Mouse (Mus musculus) lung, postnatal 14 days (tissue): ENCODE measurements around the gene Hist1h2ab.
A peak's percentile ranks its signal among the peaks of the same experiment; 100 is the strongest.

Experiments used
- DNase-seq: peaks from one replicate; pipeline ENCODE4 v3.0.0; 2021

The Hist1h2ab gene

DNA sequence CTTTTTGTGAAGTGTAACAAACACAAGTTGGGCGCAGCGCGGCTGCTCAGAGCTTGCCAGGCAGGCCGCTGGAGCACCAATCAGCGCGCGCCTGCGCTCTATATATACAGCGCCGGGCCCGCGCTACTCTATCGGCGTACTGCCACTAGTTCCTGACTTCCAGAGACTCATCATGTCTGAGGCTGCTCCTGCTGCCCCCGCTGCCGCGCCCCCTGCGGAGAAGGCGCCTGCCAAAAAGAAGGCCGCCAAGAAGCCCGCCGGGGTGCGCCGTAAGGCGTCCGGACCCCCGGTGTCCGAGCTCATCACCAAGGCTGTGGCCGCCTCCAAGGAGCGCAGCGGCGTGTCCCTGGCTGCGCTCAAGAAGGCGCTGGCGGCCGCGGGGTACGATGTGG lies 12.3 kb upstream of the Hist1h2ab start, which contains the start of gene Hist1h1c:
TSS of gene Hist1h1c (plus strand) at position 132 of the 392 bp plus-strand sequence.
- peak; percentile 91 for DNase-seq

DNA sequence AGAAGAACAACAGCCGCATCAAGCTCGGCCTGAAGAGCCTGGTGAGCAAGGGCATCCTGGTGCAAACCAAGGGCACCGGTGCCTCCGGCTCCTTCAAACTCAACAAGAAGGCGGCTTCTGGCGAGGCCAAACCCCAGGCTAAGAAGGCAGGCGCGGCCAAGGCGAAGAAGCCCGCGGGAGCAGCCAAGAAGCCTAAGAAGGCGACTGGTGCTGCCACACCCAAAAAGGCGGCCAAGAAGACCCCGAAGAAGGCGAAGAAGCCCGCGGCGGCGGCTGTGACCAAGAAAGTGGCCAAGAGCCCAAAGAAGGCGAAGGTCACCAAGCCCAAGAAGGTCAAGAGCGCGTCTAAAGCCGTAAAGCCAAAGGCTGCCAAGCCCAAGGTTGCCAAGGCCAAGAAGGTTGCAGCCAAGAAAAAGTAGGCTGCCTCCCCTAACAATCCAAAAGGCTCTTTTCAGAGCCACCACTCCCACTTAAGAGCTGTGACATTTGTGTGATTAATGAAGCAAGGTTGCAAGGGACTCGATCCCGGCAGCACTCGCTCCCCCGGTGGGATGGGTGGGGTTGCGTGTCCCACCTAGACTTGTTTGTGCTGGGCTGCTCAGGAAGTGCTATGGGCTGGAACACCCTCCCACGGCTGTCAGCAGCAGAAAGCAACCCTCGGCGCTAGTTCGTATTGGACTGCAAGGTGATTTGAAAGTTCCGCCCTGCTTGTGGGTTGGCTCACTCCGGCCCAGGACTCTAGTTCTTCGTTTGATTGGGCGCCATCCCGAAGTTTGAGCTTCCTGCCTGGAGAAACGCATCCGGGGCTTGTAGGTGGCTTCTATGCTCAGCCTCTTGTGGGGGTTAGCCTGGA lies 11.6 kb upstream of the Hist1h2ab start:
- DNase-seq: peak; percentile 92

DNA sequence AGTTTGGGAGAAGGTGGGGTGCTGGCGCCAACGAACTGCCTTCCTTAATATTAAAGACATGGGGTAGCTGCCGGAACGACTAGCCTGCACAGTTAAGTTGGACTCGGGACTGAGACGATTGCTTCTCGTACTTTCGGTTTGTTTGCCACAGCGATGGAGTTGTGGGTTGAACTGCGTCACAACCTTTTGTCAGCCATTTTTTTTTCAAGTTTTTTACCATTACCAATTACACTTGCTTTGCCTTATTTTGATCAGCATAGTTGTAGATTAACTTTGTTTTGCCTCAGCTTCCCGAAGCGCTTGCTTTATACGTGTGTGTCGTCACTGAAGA lies 11.0 kb upstream of the Hist1h2ab start:
- no peak for DNase-seq

DNA sequence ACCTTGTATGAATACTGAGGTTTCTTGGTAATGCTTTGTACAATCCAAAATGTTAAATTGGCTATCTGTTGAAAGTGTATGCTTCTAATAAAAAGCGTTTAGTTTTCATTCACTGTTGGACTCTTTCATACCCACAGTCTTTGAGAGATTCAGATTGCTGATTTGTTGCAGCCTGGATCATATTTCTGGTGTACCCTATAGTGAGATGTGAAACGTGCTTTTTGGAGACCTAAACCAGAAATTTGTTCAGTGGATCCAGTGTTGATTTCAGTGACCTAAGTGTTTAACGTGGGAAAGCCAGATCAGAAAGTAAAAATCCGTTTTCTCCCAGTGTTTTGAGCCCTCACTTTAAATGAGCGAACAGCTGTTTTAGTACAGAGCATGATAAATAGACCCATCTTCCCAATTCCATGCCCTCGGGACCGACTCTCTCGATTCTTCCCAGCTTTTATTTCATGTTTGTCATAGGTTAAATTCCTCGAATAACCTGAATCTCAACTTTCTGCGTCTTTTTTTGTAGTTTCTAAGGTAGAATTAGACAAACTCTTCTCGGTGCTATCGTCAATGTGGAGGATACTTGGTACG lies 10.6 kb upstream of the Hist1h2ab start:
- no peak for DNase-seq

DNA sequence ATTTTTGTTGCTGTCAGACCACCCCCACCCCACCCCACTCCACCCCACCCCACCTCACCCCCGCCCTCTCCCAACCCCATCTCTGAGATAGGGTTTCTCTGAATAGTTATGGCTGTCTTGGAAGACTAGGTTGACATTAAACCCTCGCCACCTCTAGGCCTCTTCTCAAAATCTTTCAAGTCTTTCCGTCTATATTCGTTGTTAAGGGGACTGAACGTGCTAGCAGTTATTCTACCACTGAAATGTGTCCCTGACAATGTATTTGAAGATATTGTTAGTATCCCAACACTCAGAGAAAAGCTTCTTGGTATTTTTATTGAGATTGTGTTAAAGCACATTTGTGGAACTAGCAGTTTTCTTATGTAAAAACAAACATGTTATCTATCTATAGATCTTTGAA lies 10.0 kb upstream of the Hist1h2ab start:
- no peak for DNase-seq

DNA sequence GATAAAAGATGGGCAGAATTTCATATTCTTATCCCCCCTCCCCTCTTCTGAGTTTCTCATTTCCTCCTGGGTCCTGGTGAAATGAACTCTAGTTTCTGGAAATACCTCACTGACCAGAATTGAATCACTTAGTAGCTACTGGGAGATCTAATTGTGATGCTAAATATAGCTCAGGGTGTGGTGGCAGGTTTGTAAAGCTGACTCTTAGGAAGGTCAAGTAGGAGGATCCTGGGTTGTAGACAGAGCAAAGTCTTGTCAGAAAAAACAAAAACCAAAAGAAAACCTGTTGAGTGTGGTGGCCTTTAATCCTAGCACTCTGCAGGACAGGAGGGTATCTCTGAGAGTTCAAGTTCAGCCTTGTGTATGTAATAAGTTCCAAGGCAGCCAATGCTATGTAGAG lies 8.9 kb upstream of the Hist1h2ab start:
- DNase-seq: no peak

DNA sequence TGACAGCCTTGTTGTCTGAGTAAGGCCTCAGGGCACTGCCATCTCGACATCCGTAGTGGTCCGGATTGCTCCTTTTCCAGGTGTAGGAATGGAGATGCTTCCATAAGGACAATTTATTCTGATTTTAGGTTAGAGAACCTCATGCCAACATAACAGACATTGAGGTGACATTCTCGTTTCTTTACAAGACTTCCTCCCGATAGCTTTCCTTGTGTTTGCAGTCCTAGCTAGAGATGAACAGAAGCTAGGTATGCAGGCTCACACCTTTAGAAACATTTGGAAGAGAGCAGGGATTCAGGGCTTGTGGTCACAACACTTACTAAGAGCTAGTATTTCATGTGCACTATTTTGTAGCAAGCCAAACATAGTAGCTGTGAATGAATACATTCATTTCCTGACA lies 7.7 kb upstream of the Hist1h2ab start:
- DNase-seq: no peak

DNA sequence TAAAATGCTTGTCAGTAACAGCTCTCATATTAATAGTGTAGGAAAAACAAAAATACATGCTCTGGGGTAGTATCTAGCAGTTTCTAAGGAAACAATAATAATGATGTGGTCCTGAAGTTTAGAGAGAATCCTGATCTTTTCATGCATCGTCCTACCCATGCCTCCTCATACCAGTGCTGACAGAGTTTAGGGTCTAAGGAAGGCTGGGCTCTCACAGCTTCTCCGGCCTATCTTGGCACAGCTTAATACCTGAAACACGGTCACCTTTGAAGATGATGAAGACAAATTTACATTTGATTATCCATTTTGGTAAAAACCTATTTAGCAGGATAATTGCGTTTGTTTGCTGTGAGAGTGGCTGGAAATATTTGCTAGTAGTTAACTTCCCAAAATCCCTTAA lies 7.0 kb upstream of the Hist1h2ab start:
- DNase-seq: no peak

DNA sequence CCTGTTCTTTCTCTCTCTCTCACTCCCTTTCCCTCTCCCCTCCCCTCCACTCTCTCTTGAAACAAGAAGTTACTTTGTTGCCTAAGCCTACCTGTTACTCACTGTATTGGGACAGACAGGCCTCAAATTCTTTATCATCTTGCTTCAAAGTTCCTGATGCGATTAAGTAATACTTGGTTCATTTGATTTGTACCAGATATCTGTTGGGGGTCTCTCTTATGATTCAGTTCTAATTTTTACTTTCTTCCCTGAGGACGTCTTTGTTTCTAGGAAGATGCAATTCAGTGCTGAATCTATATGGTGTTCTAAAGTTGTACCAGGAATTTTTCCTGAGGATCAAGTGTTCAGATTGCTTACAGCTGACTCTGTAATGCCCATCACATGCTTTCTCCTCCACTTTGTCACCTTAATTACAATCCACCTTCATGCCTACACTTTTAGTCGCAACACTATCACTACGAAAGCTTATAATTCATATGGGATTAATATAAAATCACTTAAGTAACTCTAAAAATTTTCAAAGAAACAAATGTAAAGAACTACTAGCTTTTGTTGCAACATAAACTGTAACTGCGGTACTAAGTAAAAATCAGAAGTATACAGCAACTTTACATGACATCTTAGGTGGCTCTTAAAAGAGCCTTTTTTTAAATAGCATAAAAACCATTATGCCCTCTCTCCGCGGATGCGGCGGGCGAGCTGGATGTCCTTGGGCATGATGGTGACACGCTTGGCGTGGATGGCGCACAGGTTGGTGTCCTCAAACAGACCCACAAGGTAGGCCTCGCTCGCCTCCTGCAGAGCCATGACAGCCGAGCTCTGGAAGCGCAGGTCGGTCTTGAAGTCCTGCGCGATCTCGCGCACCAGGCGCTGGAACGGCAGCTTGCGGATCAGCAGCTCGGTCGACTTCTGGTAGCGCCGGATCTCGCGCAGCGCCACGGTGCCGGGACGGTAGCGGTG lies 6.2 kb upstream of the Hist1h2ab start:
- DNase-seq: no peak

DNA sequence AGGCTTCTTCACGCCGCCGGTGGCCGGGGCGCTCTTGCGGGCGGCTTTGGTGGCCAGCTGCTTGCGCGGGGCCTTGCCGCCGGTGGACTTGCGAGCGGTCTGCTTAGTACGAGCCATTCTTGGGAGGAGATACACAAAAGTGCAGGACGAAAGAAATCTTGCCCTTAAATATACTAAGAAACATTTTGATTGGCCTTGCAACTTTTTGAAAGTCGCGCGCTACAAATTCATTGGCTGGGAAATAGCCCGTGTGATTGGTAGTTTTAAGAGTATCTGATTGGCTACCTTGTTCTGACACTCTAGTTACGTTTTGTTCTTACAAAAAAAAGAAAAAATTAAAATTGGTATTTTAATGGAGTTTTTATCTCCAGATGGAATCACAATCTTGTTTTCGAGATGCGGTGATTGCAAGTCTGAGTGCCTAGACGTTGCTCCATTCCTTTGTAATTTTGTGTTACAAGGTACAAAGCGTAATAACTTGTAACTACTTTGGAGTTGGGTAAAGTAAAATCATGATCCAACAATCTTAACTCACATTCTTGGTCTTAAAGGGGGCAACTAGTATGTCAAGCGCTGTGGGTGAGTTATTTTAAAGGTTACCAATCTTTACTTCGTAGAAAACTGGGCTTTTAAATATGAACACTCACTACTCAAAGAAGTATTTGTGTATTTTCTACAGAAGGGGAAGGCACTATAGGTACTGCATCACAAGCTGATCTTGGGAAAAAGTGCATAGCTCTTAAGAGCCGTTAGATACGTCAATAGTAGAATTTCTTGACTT lies 5.4 kb upstream of the Hist1h2ab start, which contains the start of gene Hist1h3c:
TSS of gene Hist1h3c (minus strand) at position 222 of the 781 bp plus-strand sequence.
- peak; percentile 88 for DNase-seq

DNA sequence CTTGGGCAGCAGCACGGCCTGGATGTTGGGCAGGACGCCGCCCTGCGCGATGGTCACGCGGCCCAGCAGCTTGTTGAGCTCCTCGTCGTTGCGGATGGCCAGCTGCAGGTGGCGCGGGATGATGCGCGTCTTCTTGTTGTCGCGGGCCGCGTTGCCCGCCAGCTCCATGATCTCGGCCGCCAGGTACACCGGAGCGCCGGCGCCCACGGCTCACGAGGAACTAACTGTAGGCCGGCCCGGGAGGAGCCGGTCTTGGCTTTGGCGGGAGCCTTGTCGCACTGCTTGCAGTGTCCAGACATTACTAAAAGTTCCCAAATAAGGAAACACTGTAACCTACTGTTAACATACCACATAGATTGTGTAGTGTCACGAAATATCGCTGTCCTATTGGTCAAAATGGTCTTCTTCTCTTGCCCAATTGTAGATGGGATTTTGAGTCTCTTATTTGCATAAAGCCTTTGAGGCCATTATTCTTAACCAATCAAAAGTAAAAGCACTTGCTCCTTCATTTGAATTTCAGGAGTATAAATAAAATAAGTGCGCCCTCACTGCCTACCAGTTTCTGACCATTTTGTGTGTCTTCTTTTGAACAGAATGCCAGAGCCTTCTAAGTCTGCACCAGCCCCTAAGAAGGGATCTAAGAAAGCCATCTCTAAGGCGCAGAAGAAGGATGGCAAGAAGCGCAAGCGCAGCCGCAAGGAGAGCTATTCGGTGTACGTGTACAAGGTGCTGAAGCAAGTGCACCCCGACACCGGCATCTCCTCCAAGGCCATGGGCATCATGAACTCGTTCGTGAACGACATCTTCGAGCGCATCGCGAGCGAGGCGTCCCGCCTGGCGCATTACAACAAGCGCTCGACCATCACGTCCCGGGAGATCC lies 4.5 kb upstream of the Hist1h2ab start, which contains the start of gene Hist1h2bb:
TSS of gene Hist1h2bb (plus strand) at position 534 of the 880 bp plus-strand sequence.
- peak; percentile 56 for DNase-seq

DNA sequence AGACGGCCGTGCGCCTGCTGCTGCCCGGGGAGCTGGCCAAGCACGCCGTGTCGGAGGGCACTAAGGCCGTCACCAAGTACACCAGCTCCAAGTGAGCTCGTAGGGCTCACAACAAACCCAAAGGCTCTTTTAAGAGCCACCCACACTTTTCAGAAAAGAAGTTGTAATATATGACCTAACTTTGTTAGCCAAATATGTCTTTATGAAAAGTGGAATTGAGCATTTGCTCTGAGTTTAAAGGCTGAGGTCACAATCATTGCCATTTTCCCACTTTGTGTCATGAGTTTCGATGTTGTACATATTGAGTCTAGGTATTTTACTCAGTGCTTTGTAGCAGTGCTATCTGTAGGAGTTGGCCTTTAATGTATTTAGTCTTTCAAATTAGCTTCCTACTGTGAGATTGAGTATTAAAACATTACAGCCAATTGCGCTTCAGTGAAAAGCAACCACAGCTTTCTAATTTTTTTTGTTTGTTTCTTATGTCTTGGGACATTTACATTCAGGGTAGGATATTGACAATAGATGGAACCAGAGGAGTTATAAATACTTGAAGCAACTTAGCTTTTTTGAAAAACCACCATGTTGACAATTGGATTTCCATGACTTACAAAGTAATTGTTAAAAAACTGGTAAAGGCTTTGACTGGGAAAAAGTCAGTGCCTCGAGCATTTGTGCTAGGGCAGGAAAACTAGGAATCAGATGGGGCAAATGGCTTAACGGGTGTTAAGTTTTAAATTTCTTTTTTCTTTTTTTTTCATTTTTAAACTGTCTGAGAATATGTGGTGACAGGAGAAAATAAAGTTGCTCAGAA lies 3.6 kb upstream of the Hist1h2ab start:
- DNase-seq: no peak

DNA sequence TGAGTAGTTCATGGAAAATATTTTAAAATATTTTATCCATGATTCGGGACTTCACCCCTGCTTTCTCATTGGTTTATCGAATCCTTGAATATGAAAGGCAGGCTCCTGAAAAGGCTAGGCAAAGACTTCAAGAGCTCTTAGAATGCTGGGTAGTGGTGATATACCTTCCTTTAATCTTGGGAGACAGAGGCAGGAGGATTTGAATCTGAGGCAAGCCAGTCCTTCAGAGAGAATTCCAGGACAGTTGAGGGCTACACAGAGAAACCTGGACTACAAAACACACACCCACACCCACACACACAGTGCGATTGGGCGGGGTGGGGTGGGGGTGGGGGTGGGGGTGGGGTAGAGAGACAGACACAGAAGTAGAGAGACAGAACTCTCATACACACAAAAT lies 3.0 kb upstream of the Hist1h2ab start:
- no peak for DNase-seq

DNA sequence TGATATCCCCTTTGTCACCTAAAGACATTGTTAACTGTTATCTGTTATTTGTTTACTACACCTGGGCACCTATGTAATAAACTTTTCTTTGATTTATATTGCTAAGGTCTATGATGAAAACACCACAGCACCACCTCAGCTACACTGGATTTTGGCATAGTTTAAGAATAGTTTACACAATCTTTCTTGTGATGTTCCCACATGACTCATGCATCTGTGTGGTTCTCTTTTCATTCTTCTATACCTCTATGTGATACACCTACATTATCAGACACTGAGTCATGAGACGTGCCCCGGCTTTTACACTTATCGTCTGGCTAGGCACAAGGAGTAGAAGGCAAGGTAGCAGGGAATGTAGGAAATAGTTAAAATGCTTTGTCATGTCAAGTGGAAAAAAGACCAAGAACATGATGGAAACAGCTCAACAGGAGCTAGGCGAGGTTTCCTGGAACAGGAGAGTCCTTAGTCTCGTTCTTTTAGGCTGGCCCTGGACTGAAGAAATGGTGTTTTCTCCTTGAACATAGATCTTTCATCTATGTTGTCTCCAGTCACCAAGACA lies 1.3 kb upstream of the Hist1h2ab start:
- DNase-seq: no peak

DNA sequence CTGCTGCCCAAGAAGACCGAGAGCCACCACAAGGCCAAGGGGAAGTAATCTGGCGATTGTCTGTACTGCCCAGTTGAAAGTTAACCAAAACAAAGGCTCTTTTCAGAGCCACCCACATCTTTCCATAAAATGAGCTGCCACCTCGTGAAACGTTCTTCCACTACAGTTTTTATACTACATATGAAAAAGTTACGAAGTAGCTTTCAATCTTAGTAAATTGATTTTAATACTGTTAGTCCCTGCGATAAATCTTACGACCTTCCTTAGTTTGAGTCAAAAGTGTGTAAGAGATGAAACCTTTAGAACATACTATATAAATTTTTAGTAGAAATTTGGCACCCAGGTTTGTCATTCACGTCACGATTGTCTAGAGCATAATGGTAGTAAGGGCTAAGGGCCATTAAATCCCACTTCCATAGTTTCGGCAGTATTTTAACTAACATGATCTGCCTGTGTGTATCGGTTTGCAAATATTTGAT lies 591 bp downstream of the Hist1h2ab start:
- no peak for DNase-seq

DNA sequence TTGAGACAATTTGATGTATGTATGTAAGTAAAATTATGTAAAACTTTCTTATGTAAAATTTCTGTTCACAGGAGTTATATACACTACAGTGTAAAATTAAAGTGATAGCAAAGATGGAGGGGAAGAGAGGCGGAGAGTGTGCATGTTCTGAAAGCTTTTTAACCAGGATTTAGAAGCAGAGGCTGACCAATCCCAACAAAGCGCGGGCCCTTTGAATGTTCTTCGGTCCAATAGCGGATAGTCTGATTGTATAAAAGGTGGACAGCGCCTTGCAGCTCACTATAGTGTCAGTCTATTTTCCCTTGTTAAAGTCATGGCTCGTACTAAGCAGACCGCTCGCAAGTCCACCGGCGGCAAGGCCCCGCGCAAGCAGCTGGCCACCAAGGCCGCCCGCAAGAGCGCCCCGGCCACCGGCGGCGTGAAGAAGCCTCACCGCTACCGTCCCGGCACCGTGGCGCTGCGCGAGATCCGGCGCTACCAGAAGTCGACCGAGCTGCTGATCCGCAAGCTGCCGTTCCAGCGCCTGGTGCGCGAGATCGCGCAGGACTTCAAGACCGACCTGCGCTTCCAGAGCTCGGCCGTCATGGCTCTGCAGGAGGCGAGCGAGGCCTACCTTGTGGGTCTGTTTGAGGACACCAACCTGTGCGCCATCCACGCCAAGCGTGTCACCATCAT lies 1.3 kb downstream of the Hist1h2ab start, which contains the start of gene Hist1h3b:
TSS of gene Hist1h3b (plus strand) at position 201 of the 675 bp plus-strand sequence.
- DNase-seq: peak; percentile 88

DNA sequence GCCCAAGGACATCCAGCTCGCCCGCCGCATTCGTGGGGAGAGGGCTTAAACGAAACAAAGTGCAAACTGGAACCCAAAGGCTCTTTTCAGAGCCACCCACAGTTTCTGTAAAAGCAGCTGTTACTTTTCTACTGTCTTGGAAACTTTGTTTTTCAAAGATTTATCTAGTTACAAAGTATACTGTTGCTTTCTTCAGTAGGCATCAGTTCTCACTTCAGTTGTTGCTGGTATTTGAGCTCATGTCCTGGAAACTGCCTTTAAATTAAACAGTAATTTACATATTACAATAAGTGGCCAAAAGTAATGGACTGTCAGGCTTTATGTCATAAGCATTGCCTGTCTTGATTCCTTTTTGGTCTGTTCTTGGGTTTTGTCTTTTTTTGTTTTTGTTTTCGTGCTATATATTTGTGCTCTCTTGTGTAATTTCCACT lies 1.8 kb downstream of the Hist1h2ab start:
- no peak for DNase-seq

DNA sequence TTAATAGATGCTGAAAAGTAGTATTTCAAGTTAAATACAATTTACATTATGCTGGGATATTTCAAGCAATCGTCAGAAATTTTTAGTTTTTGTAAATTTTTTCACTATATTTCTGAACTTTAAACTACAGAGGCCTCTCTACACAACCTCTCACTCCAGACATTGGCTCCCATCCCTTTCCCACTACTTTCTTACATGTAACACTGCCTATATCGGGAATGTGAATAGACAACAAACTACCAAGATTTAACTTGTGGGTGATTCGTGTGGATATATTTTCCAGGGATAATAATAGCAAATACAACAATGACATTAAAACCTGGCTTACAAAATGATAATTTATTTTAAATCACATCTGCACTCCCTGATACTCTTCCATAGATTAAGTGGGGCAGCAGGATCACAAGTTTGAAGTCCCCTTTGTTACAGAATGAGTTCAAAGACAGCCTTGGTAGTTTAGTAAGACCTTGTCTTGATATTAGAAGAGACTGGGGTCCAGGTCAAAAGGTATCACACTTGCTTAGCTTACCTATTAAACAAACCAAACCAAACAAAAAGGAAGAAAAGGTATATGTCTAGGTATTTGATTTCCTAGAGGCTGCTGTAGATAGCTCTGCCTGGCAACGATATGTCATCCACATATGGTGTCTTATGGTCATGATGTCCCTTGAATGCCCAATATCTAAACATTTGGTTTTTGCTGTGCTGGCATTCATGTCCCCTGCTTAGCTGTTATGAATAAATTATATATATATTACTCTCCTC lies 2.6 kb downstream of the Hist1h2ab start:
- no peak for DNase-seq
